Mouse (Mus musculus) testis, adult 2 months (tissue): ENCODE measurements around the gene Stat6.

Source experiments
- CTCF ChIP-seq: fragments of 200-500 bp; IDR thresholded peaks from 2 replicates; pipeline ENCODE4 v1.5.1; 2012; ENCODE audit warnings: low read depth, mild to moderate bottlenecking, inconsistent platforms, low read length, moderate library complexity; ENCODE audit not compliant: control insufficient read depth, insufficient read depth, insufficient replicate concordance
- POLR2A ChIP-seq: fragments of 200-500 bp; IDR thresholded peaks from 2 replicates; pipeline ENCODE4 v1.6.1; 2012; ENCODE audit warnings: low read depth, mild to moderate bottlenecking, inconsistent platforms, low read length, moderate library complexity; ENCODE audit not compliant: control insufficient read depth

- no peak for TF ChIP-seq POLR2A
- TF ChIP-seq CTCF: no peak
Measured at GRCm38 (mm10) chr10:127695775-127696174, 53.0 kb downstream of the Stat6 start.
